Mouse (Mus musculus) cerebellum, adult 2 months (tissue): ENCODE data around the gene Uvrag.

Source experiments
- CTCF ChIP-seq: fragments of 200-500 bp; IDR thresholded peaks from 2 replicates; pipeline ENCODE4 v1.5.1; 2011; ENCODE audit warnings: low read depth, mild to moderate bottlenecking, control low read depth, low read length, moderate library complexity, borderline replicate concordance; ENCODE audit not compliant: insufficient read depth
- POLR2A ChIP-seq: fragments of 200-500 bp; IDR thresholded peaks from 2 replicates; pipeline ENCODE4 v1.6.1; 2011; ENCODE audit warnings: low read length, control low read depth, borderline replicate concordance; ENCODE audit not compliant: insufficient read depth

DNA sequence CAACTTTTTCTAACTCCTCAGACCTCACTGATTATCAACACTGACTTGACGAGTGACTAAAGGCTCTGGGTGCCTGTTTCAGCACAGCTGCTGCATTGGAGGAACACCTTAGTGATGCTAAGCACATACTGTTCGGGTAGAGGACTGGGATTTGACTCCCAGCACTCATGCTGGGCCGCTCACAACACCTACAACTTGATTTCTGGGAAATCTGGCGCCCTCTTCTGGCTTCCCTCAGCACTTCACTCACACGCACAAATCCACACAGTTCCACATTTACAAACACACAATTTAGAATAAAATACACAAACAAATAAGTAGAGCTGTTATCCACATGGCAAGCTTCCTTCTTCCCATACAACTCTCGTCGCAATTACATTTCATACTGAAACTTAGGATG, 112.8 kb downstream of the Uvrag start:
- TF ChIP-seq CTCF (0 out of 2 replicates have a peak, but pooled peaks have one; percentile 20), POLR2A (no peak)
